ENCODE assay signal across 9 mouse cellular contexts in the genomic region with DNA sequence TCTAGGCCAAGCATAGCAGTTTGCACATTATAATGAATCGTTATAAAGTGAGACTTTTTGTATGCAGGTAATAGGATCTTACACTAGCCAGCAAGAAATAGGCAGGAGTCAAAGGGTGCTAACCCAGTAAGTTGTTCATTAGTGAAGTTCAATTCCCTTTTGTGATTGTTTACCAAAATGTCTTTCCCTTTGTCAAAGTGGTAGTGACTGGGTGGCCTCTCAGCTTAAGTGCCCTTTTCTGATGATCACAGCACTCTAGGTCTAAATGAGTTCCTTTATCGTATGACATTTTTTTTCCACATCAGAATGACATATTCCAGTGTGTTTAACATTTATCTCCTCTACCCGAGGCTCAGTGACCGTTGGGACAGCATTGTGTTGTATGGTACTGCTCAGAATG. TPM values are rescaled to one million over a fixed set of nuclear protein-coding genes. Genes with fewer than 3 reads are reported as not detected.
DNase-seq lines count a peak whose midpoint lies in the region; ATAC-seq and TF ChIP-seq lines count a peak whose summit lies in the region.
"Had no signal": no experiment of that assay in that cellular context is flagged by ENCODE, and none has a peak within 500 bp of the region (broad histone marks: within the 10 kb centered on the region; RNA-seq: fewer than 3 reads in every experiment).

No protein-coding gene starts in this region.

- TF ChIP-seq CTCF in kidney, postnatal 0 days (IDR thresholded peaks at IDR 0.05; ENCODE audit: low read depth): no peak

- no peak for ATAC-seq in kidney, postnatal 0 days (replicated peaks; ENCODE audit: low FRiP score, low read depth)
- no peak for ATAC-seq in embryonic facial prominence, embryonic 14.5 days (ENCODE audit: low read depth)
- ATAC-seq in intestine, embryonic 15.5 days: no peak
- no peak for ATAC-seq in midbrain, embryonic 16.5 days
- ATAC-seq in erythroid progenitor cell, adult 5-6 weeks (replicated peaks; ENCODE audit: low FRiP score, poor library complexity, severe bottlenecking): no peak
- no peak for ATAC-seq in monocyte, adult 5-6 weeks (replicated peaks; ENCODE audit: insufficient number of reproducible peaks, low FRiP score, low TSS enrichment, poor library complexity, severe bottlenecking)

- WGBS in kidney, postnatal 0 days: 51% methylated on average over 4 of the region's 4 CpGs
- WGBS in embryonic facial prominence, embryonic 14.5 days: 55% methylated on average over 4 of the region's 4 CpGs
- WGBS in intestine, embryonic 15.5 days: 33% methylated on average over 4 of the region's 4 CpGs
- WGBS in midbrain, embryonic 16.5 days: 44% methylated on average over 4 of the region's 4 CpGs

- no peaks in the 10 kb centered on the region for H3K4me1 ChIP-seq in kidney, postnatal 0 days (replicated peaks; ENCODE audit: insufficient read depth, low read length)
- 0 out of 2 replicates have a peak, but pooled peaks cover 6% of the 10 kb centered on the region for H3K4me1 ChIP-seq in embryonic facial prominence, embryonic 14.5 days (ENCODE audit: control insufficient read depth, insufficient read depth, low read length)
- H3K4me1 ChIP-seq in intestine, embryonic 15.5 days (replicated peaks): no peaks in the 10 kb centered on the region
- no peaks in the 10 kb centered on the region; the same call in 1 of the 2 replicates for H3K4me1 ChIP-seq in midbrain, embryonic 16.5 days (ENCODE audit: control insufficient read depth, insufficient read depth, low read length)

- peak overlapping the region; percentile 64 for H3K4me2 ChIP-seq in kidney, postnatal 0 days (ENCODE audit: low read length)
- peak overlapping the region; percentile 65 for H3K4me2 ChIP-seq in embryonic facial prominence, embryonic 14.5 days (ENCODE audit: low read depth, low read length)
- H3K4me2 ChIP-seq in intestine, embryonic 15.5 days (replicated peaks): peak overlapping the region; percentile 71
- H3K4me2 ChIP-seq in midbrain, embryonic 16.5 days (ENCODE audit: low read length): peak overlapping the region; percentile 59

- H3K4me3 ChIP-seq in kidney, postnatal 0 days (replicated peaks; ENCODE audit: low read depth, low read length): peak overlapping the region; percentile 59; the same call in 1 of the 2 replicates
- peak overlapping the region; percentile 58 for H3K4me3 ChIP-seq in embryonic facial prominence, embryonic 14.5 days (ENCODE audit: low read depth, low read length)
- H3K4me3 ChIP-seq in intestine, embryonic 15.5 days (replicated peaks): peak overlapping the region; percentile 58; the same call in 1 of the 2 replicates
- H3K4me3 ChIP-seq in midbrain, embryonic 16.5 days (ENCODE audit: low read depth, low read length): peak overlapping the region; percentile 54

- no peak overlapping the region for H3K9ac ChIP-seq in kidney, postnatal 0 days (ENCODE audit: low read depth, low read length)
- no peak overlapping the region for H3K9ac ChIP-seq in embryonic facial prominence, embryonic 14.5 days (ENCODE audit: low read depth, low read length)
- H3K9ac ChIP-seq in intestine, embryonic 15.5 days: no peak overlapping the region
- peak overlapping the region; percentile 78 for H3K9ac ChIP-seq in midbrain, embryonic 16.5 days (ENCODE audit: low read depth, low read length)

- H3K27ac ChIP-seq in kidney, postnatal 0 days: no peak overlapping the region
- no peak overlapping the region for H3K27ac ChIP-seq in embryonic facial prominence, embryonic 14.5 days (replicated peaks; ENCODE audit: low read depth, low read length)
- H3K27ac ChIP-seq in intestine, embryonic 15.5 days: no peak overlapping the region
- H3K27ac ChIP-seq in midbrain, embryonic 16.5 days (ENCODE audit: low read length): peak overlapping the region; percentile 33; the same call in 1 of the 2 replicates

- H3K9me3 ChIP-seq in kidney, postnatal 0 days (replicated peaks; ENCODE audit: low read length): no peaks in the 10 kb centered on the region
- H3K9me3 ChIP-seq in embryonic facial prominence, embryonic 14.5 days (ENCODE audit: control insufficient read depth, low read length): no peaks in the 10 kb centered on the region
- no peaks in the 10 kb centered on the region for H3K9me3 ChIP-seq in intestine, embryonic 15.5 days
- no peaks in the 10 kb centered on the region for H3K9me3 ChIP-seq in midbrain, embryonic 16.5 days (replicated peaks; ENCODE audit: control insufficient read depth, low read length, poor library complexity, severe bottlenecking)

- no peak for DNase-seq in kidney, postnatal 0 days (ENCODE audit: low spot score)
- DNase-seq in kidney, postnatal 4 days: no peak
- no peak for DNase-seq in embryonic facial prominence, embryonic 14.5 days (ENCODE audit: low spot score)
- no peak for DNase-seq in ovary, postnatal 10 days (ENCODE audit: low spot score)
- DNase-seq: heart, adult 11 months had no signal

- no peaks in the 10 kb centered on the region for H3K36me3 ChIP-seq in kidney, postnatal 0 days (ENCODE audit: insufficient read depth, low read length)
- H3K36me3 ChIP-seq in embryonic facial prominence, embryonic 14.5 days (ENCODE audit: control insufficient read depth, insufficient read depth, low read length): no peaks in the 10 kb centered on the region
- H3K36me3 ChIP-seq in intestine, embryonic 15.5 days: no peaks in the 10 kb centered on the region
- no peaks in the 10 kb centered on the region for H3K36me3 ChIP-seq in midbrain, embryonic 16.5 days (ENCODE audit: control insufficient read depth, insufficient read depth, low read length)

- H3K27me3 ChIP-seq in kidney, postnatal 0 days (ENCODE audit: insufficient read depth, low read length): no peaks in the 10 kb centered on the region
- H3K27me3 ChIP-seq in embryonic facial prominence, embryonic 14.5 days (replicated peaks; ENCODE audit: control insufficient read depth, insufficient read depth, low read length): 0 out of 2 replicates have a peak, but pooled peaks cover 7% of the 10 kb centered on the region
- no peaks in the 10 kb centered on the region for H3K27me3 ChIP-seq in intestine, embryonic 15.5 days (replicated peaks)
- H3K27me3 ChIP-seq in midbrain, embryonic 16.5 days (ENCODE audit: control insufficient read depth, insufficient read depth, low read depth, low read length): no peaks in the 10 kb centered on the region; the same call in 1 of the 2 replicates

RNA-seq across cellular contexts. Expression of a gene that starts 1.6 kb away (rescaled TPM):
- 31.5 and 32.2 TPM in 2 replicates for polyA plus RNA-seq in kidney, postnatal 0 days (2015; fragmentation: Nextera tagmentation; extraction: Ambion mirVana)
- polyA plus RNA-seq in embryonic facial prominence, embryonic 14.5 days (2014; fragmentation: Nextera tagmentation; extraction: Ambion mirVana): 47.8 and 49.6 TPM in 2 replicates
- 25.5 and 31.6 TPM in 2 replicates for polyA plus RNA-seq in intestine, embryonic 15.5 days (2015; fragmentation: Nextera tagmentation; extraction: Ambion mirVana)
- polyA plus RNA-seq in midbrain, embryonic 16.5 days (2015; fragmentation: Nextera tagmentation; extraction: Ambion mirVana): 46.3 and 49.3 TPM in 2 replicates
- total RNA-seq in erythroid progenitor cell, adult 5-6 weeks (2015; ENCODE audit: low replicate concordance): 36.5 and 41.4 TPM in 2 replicates
- 24.3 and 35.2 TPM in 2 replicates for total RNA-seq in erythroid progenitor cell, adult 5-6 weeks (2017; ENCODE audit: low replicate concordance)
- total RNA-seq in monocyte, adult 5-6 weeks (2017): 169 to 178 TPM (median 177 TPM) in 3 replicates
